Mouse (Mus musculus) E14TG2a.4 (cell line): ENCODE measurements at regions not wholly inside any gene's neighbourhood (a gene's known extent, or its start where the extent isn't known, plus 50 kb on each side); places are given as distances from the start of the nearest gene placed in this dataset.

Source experiments
- H3K27me3 ChIP-seq: 2 replicates; pipeline ENCODE4 v1.6.1; 2014; ENCODE audit warnings: low read length, control low read depth; ENCODE audit not compliant: insufficient read depth
- H3K36me3 ChIP-seq: 2 replicates; pipeline ENCODE4 v1.6.1; 2014; ENCODE audit warnings: low read length, control low read depth; ENCODE audit not compliant: insufficient read depth
- H3K4me1 ChIP-seq: replicated peaks from 2 replicates; pipeline ENCODE4 v1.6.1; 2014; ENCODE audit warnings: low read depth, low read length, control low read depth
- H3K4me3 ChIP-seq: replicated peaks from 2 replicates; pipeline ENCODE4 v1.5.1; 2014; ENCODE audit warnings: mild to moderate bottlenecking, low read length
- H3K9me3 ChIP-seq: 2 replicates; pipeline ENCODE4 v1.6.1; 2014; ENCODE audit warnings: low read length, control low read depth
- CTCF ChIP-seq: conservative IDR thresholded peaks from 2 replicates; pipeline ENCODE4 v1.5.1; 2014; ENCODE audit warnings: low read length
- NANOG ChIP-seq: IDR thresholded peaks from 2 replicates; pipeline ENCODE4 v1.6.1; 2014; ENCODE audit warnings: borderline replicate concordance, low read length, mixed read lengths
- POU5F1 ChIP-seq: IDR thresholded peaks from 2 replicates; pipeline ENCODE4 v1.6.1; 2014; ENCODE audit warnings: low read length, borderline replicate concordance

DNA sequence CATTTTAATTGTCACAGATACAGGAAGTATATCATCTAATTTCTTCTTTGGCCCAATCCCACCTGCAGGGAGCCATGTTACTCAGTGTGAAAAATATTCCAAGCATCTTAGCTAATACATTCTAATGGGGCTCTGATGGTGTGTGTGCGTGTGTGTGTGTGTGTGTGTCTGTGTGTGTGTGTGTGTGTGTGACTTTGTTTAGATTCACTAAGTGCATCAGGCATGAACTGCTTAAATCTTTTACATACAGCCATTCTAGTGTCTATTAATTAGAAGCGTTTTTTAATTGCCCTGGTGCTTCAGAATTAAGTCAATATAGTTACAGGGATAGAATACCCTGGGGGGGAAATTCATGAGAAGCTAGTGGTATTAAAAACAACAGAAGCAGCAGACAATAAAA is 912.1 kb upstream of the Gm5150 start:
- TF ChIP-seq POU5F1 = no peak
- no peak for TF ChIP-seq CTCF
- no peak for TF ChIP-seq NANOG
- no peak overlapping the region for H3K4me3 ChIP-seq
- H3K4me1 ChIP-seq = no peaks in the 10 kb centered on the region
- H3K36me3 ChIP-seq = no peaks in the 10 kb centered on the region
- no peaks in the 10 kb centered on the region for H3K9me3 ChIP-seq
- no peaks in the 10 kb centered on the region for H3K27me3 ChIP-seq

DNA sequence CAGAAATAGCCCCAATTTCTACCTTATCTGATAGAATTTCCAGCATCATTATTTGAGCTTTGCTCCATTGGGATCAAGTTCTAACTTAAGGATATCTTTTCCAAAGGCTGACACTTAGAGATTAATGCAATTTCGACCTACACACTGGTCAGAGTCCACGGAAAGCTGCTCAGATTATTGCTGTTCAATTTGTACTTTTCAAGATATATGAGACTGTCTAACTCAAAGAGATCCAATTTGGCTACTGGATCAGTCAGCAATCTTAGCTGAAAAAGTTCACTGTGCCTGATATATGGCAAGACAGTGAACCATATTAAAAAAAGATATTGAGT is 909.8 kb upstream of the Gm5150 start:
- Histone ChIP-seq H3K9me3 (no peaks in the 10 kb centered on the region), H3K4me3 (no peak overlapping the region), H3K4me1 (no peaks in the 10 kb centered on the region), H3K27me3 (no peaks in the 10 kb centered on the region), H3K36me3 (no peaks in the 10 kb centered on the region)
- TF ChIP-seq POU5F1 (no peak), NANOG (no peak), CTCF (no peak)

DNA sequence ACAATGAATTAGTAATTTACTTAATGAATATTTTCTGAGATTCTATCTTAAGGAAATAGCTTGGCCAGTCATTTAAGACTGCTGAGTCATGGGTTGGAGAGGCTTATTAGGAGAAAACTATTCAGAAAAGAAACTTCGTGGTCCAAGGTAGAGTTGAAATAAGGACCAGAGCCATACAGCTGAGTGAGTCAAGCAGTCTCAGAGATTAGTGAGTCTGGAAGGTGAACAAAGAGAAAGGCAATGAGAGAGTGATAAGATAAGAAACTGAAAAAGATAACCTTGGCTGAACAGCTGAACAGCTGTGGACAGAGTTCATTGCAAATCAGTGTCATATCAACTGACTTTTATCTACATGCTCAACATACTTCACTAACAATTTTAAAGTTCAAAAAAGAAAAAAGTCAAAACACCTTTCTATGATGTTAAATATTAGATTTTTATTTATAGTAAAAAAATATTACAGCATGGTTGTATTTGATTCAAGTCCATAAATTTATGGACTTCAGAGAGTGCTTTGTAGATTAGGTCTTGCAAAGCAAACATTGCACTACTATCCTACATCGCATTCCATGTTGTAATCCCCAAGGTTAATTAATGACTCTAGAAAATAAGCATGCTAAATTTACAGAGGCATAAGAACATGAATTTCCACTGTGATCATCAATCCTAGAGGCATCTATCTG is 909.3 kb upstream of the Gm5150 start:
- no peaks in the 10 kb centered on the region for H3K4me1 ChIP-seq
- no peaks in the 10 kb centered on the region for H3K9me3 ChIP-seq
- no peak for TF ChIP-seq POU5F1
- TF ChIP-seq CTCF = no peak
- TF ChIP-seq NANOG = no peak
- no peaks in the 10 kb centered on the region for H3K36me3 ChIP-seq
- H3K4me3 ChIP-seq = no peak overlapping the region
- H3K27me3 ChIP-seq = no peaks in the 10 kb centered on the region

DNA sequence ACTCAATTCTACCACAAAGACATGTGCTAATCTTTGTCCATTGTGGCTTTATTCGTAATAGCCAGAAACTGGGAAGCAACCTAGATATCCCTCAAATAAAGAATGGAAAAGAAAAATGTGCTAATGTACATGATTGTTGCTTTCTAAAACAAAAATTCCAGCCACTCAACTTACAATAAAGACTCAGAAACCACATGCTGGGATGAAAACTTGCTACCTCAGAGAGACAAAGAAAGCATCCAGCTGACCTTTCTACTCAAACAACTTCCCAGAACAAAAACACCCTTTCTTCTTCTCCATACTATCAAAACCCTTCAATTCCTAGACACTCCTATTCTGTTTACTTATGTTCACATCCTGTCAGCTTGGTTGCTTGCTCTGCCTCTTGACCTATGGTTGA is 881.9 kb upstream of the Gm5150 start:
- TF ChIP-seq CTCF (no peak), NANOG (peak; percentile 99), POU5F1 (no peak)
- Histone ChIP-seq H3K27me3 (no peaks in the 10 kb centered on the region), H3K36me3 (no peaks in the 10 kb centered on the region), H3K9me3 (peaks cover 5% of the 10 kb centered on the region; the same call in 1 of the 2 replicates), H3K4me3 (no peak overlapping the region), H3K4me1 (peaks cover 7% of the 10 kb centered on the region)

DNA sequence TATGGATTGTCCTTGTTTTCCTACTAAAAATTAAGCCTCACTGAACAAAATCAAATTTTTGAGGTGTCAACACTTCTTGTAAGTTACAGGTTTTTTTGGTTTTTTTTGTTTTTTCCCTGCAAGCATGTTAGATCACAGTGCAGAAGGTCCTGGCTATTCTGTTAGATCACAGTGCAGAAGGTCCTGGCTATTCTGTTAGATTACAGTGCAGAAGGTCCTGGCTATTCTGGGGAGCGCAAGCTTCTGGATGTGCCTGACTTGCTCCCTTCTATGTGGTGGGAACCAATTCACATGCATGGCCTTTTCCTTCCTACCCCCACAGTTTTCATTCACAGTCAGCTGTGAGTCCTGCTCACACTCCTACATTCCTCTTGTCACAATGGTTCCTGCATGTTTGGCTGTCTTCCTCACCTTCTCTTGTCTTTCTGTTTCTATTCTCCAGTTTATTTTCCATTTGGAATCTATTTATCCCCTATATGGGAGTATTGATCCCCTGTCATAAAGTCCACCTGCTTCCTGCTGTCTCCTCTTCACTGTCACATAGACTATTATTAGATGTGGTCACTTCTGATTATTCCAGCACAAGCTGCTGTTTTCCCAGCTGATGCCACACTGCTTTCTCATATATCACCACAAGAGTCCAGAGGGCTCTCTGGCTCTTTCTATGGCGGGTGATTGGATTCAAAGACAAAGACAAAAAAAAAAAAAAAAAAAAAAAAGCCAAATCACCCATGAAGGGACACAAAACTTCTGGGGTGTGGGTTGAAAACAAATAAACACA is 866.3 kb upstream of the Gm5150 start:
- H3K4me1 ChIP-seq = peaks cover 14% of the 10 kb centered on the region

DNA sequence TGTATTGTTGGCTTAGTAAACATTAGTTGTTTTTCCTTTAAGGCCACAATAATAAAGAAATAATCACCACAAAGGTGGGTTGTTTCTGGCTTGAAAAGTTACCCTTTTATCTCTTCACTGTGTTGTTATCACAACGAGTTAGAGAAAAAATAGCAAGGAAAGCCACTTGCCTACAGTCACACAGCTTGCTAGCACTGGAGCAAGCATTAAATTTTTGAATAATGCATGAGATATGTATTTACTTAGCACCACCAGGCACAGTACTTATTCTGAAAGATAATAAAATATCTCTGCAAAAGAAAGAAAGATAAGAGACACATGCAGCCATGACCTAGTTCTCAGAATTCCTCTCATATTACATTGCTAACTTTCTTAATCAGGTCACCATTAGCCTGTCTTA is 853.8 kb upstream of the Gm5150 start:
- H3K36me3 ChIP-seq = no peaks in the 10 kb centered on the region
- no peak overlapping the region for H3K4me3 ChIP-seq
- H3K4me1 ChIP-seq = peaks cover 9% of the 10 kb centered on the region
- TF ChIP-seq CTCF = no peak
- TF ChIP-seq NANOG = no peak
- no peak for TF ChIP-seq POU5F1
- peaks cover 12% of the 10 kb centered on the region for H3K9me3 ChIP-seq
- no peaks in the 10 kb centered on the region for H3K27me3 ChIP-seq

More for the DNA sequence above, 866.3 kb upstream of the Gm5150 start:
- TF ChIP-seq NANOG = no peak
- no peak for TF ChIP-seq POU5F1
- TF ChIP-seq CTCF = no peak
- no peak overlapping the region for H3K4me3 ChIP-seq
- H3K9me3 ChIP-seq = no peaks in the 10 kb centered on the region
- H3K27me3 ChIP-seq = no peaks in the 10 kb centered on the region
- no peaks in the 10 kb centered on the region for H3K36me3 ChIP-seq

DNA sequence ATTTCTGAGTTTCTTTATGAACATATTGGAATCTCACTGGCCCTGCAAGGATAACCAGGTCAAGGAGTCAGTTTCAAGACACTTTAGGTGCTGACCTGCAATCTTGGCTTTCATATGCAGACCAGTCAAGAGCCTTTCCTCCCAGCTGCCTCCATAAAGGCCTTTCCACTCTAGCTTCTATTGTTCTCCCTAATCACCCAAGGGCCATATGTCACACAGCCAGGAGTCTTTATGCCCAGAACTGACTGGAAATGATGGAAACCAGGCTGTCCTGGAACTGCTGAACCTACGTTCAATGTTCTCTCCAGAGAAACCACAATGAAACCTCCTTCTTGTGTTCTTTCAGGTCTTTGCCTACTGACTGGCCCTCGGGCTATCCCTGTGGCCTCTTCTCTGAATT is 852.7 kb upstream of the Gm5150 start:
- H3K4me1 ChIP-seq = peaks cover 9% of the 10 kb centered on the region
- H3K27me3 ChIP-seq = no peaks in the 10 kb centered on the region
- TF ChIP-seq POU5F1 (0 out of 2 replicates have a peak, but pooled peaks have one; percentile 16), CTCF (no peak)
- H3K9me3 ChIP-seq = peaks cover 12% of the 10 kb centered on the region
- H3K36me3 ChIP-seq = no peaks in the 10 kb centered on the region
- H3K4me3 ChIP-seq = no peak overlapping the region

DNA sequence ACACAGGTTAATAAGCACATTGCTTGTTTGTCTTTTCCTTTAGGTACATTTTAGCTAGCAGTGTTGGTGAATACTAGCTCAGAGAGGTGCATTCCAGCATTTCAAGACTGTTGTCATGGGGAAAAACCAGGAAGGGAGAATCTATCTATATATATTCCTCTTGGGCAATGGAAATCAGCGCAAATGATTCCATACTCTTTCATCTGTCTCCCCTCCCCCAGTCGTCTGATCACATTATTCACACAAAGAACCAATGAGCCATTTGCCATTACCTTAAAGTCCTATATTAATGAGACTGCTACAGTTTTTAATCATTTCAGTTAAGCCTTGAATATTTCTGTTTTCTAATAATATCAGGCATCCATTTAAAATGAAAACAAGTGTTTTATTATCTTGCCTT is 849.0 kb upstream of the Gm5150 start:
- Histone ChIP-seq H3K27me3 (no peaks in the 10 kb centered on the region), H3K4me3 (no peak overlapping the region), H3K9me3 (peaks cover 7% of the 10 kb centered on the region; the same call in 1 of the 2 replicates), H3K36me3 (no peaks in the 10 kb centered on the region), H3K4me1 (peaks cover 9% of the 10 kb centered on the region)
- no peak for TF ChIP-seq CTCF
- TF ChIP-seq NANOG = no peak
- TF ChIP-seq POU5F1 = no peak

DNA sequence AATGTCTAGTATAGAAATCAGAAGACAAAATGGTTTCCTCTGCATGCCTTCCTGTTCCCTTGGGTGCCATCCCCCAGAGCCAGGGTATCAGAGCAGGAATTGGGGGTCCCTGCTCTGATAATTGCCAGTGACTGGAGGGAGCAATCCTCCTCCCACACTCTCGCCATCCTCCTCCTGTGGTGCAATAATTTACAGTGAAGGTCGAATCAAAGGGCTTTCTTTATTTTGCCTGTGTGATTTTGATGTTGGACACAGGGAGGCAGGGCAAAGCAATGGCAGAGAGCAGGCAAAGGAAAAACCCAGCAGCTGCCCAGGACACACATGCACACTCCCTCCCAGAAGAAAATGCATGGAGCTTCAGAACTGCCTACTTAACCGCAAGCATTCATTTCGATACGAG is 847.8 kb upstream of the Gm5150 start:
- Histone ChIP-seq H3K4me3 (no peak overlapping the region), H3K36me3 (no peaks in the 10 kb centered on the region), H3K27me3 (no peaks in the 10 kb centered on the region), H3K4me1 (peaks cover 7% of the 10 kb centered on the region), H3K9me3 (peaks cover 3% of the 10 kb centered on the region; the same call in 1 of the 2 replicates)
- TF ChIP-seq NANOG = no peak
- TF ChIP-seq CTCF = no peak
- TF ChIP-seq POU5F1 = no peak
